Mouse (Mus musculus) lung, embryonic 16.5 days (tissue): ENCODE results near the gene Sap18. TPM values are rescaled to one million over a fixed set of nuclear protein-coding genes. Genes with fewer than 3 reads are reported as not detected.
"Not testable (repeated sequence)": the region's sequence is repeated elsewhere in the genome, so short reads cannot be mapped to it uniquely, and the experiment has no call there.

Source experiments
- ATAC-seq: fragments of 200-750 bp; cut with Nextera tagmentation; 2 replicates; pipeline ENCODE4 v1.8.0; 2017; ENCODE audit warnings: low read depth, mild to moderate bottlenecking, moderate library complexity
- H3K27ac ChIP-seq: fragments of 300-500 bp; sonication (generic); 2 replicates; pipeline ENCODE4 v1.5.1; 2014; ENCODE audit warnings: mild to moderate bottlenecking, control low read depth, low read length
- H3K27me3 ChIP-seq: fragments of 300-500 bp; sonication (generic); 2 replicates; pipeline ENCODE4 v1.6.1; 2014; ENCODE audit warnings: low read depth, low read length, mixed read lengths; ENCODE audit not compliant: control insufficient read depth, insufficient read depth
- H3K36me3 ChIP-seq: fragments of 300-500 bp; sonication (generic); 2 replicates; pipeline ENCODE4 v1.6.1; 2014; ENCODE audit warnings: low read length; ENCODE audit not compliant: control insufficient read depth, insufficient read depth
- H3K4me1 ChIP-seq: fragments of 300-500 bp; sonication (generic); replicated peaks from 2 replicates; pipeline ENCODE4 v1.6.1; 2014; ENCODE audit warnings: low read length, mixed read lengths; ENCODE audit not compliant: control insufficient read depth, insufficient read depth
- H3K4me2 ChIP-seq: fragments of 300-500 bp; sonication (generic); 2 replicates; pipeline ENCODE4 v1.6.1; 2014; ENCODE audit warnings: low read depth, low read length, control low read depth
- H3K4me3 ChIP-seq: fragments of 300-500 bp; sonication (generic); 2 replicates; pipeline ENCODE4 v1.5.1; 2014; ENCODE audit warnings: mild to moderate bottlenecking, low read length, control low read depth
- H3K9ac ChIP-seq: fragments of 300-500 bp; sonication (generic); 2 replicates; pipeline ENCODE4 v1.6.1; 2014; ENCODE audit warnings: low read length, control low read depth
- H3K9me3 ChIP-seq: fragments of 300-500 bp; sonication (generic); 2 replicates; pipeline ENCODE4 v1.6.1; 2016; ENCODE audit warnings: low read length; ENCODE audit not compliant: control insufficient read depth
- WGBS: fragments of 180-500 bp; shearing (Covaris S2); extraction: QIAGEN DNeasy Blood & Tissue Kit; methylation state at CpG from one replicate; pipeline ENCODE4 v1.1.7; 2014; 5-methylcytosine and 5-hydroxymethylcytosine counted together
- polyA plus RNA-seq: library from polyadenylated mRNA; unstranded; fragments of >200 nt; fragmentation: Nextera tagmentation; extraction: Ambion mirVana; gene quantifications from 2 replicates; pipeline ENCODE4 v1.2.1, GENCODE M21; 2015

Gene Sap18
- polyA plus RNA-seq, 1 experiment from 2014 or later, result 17.7 TPM

DNA sequence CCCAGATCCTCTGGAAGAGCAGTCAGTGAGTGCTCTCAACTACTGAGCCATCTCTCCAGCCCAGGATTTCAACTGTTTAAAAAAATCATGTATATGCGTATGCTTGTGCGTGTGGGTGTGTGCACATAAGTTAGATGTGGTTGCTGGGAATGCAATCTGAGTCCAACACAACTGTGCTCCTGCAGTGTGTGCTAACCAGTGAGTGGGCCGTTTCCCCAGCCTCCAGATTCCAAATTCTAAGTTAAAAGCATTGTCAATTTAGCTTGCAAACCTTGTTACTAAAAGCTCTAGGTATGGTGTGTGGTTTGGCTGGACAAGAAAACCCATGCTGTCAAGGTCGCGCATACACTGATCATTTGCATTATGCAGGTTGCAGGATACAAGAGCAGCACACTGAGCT is 13.9 kb downstream of the Sap18 start:
- Histone ChIP-seq H3K27ac (no peak overlapping the region), H3K36me3 (peaks cover 44% of the 10 kb centered on the region), H3K4me3 (no peak overlapping the region), H3K9ac (no peak overlapping the region), H3K27me3 (no peaks in the 10 kb centered on the region), H3K9me3 (no peaks in the 10 kb centered on the region), H3K4me2 (no peak overlapping the region), H3K4me1 (no peaks in the 10 kb centered on the region)
- no peak for ATAC-seq
- WGBS, result 93% methylated on average over 5 of the region's 5 CpGs

DNA sequence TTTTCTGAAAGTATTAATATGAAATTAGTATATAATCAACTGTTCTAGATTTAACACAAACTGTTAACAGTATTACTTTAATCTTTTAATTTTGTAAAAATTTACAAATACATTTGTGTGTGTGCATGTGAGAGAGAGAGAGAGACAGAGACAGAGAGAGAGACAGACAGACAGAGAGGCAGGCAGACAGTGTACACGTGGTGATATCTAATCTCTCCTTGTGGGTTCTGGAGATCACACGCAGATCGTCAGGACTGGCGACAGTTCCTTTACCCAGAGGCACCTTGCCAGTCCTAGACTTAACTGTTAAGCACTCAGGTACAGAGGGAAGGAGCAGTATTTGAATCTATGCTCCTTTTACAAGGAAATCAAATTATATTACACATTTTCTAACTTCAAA is 22.9 kb downstream of the Sap18 start:
- H3K4me3 ChIP-seq, result no peak overlapping the region
- no peaks in the 10 kb centered on the region for H3K27me3 ChIP-seq
- no peaks in the 10 kb centered on the region for H3K9me3 ChIP-seq
- WGBS, result 80% methylated on average over 4 of the region's 4 CpGs
- H3K4me2 ChIP-seq, result no peak overlapping the region
- H3K27ac ChIP-seq, result no peak overlapping the region
- H3K4me1 ChIP-seq, result peaks cover 3% of the 10 kb centered on the region; the same call in 1 of the 2 replicates
- ATAC-seq, result no peak
- peaks cover 36% of the 10 kb centered on the region for H3K36me3 ChIP-seq
- H3K9ac ChIP-seq, result no peak overlapping the region

DNA sequence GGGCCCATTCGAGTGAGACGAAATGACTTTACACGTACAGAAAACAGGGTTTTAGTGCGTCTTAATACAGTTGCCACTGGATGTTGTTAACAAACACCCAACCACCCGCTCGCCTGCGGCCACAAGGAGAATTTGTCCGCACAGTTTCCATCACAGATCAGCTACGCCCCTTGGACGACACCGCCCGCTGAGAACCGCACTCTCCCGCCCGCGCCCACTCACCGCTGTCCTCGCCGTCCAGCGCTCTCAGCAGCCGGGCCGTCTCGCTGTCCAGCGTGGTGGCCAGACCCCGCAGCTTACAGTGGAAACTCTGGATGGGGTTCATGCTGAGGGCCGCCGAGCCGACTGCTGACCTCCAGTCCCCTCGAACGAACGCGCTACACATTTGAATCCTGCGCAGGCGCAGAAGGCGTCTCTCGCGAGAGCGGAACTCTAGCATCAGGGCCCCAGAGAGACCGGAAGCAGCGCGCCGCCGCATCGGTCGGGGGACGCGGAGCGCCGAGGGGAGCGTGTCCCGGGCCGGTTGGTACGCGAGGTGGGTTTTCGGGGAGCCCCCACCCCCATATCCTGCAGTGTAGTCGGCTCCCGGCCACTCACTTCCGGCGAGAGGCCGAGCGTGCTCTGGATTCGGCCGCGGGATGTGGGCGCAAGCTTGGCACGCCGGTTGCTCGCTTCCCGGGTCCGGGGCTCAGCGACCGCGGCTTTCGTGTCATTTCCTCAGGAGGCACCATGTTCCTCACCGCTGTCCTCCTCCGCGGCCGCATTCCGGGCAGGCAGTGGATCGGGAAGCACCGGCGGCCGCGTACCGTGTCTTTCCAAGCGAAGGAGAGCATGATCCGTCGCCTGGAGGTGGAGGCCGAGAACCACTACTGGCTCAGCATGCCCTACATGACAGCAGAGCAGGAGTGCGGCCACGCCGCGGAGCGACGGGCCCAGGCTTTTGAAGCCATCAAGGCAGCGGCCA is 28.1 kb downstream of the Sap18 start, which contains the start of the genes Ska3 and Mrpl57:
Gene Ska3, minus strand, starts transcription at position 398 of the 964 bp plus-strand sequence.
Gene Mrpl57, plus strand, starts transcription at position 447 of the 964 bp plus-strand sequence.
- Histone ChIP-seq H3K4me1 (peaks cover 13% of the 10 kb centered on the region), H3K27me3 (no peaks in the 10 kb centered on the region), H3K9ac (peak within 1 kb of the TSS; percentile 91), H3K4me3 (peak within 1 kb of the TSS; percentile 76), H3K36me3 (peaks cover 11% of the 10 kb centered on the region; the same call in 1 of the 2 replicates), H3K9me3 (no peaks in the 10 kb centered on the region), H3K4me2 (peak within 1 kb of the TSS; percentile 71), H3K27ac (peak within 1 kb of the TSS; percentile 94)
- peak; percentile 97 for ATAC-seq
- WGBS, result under 1% methylated on average over 95 of the region's 96 CpGs

DNA sequence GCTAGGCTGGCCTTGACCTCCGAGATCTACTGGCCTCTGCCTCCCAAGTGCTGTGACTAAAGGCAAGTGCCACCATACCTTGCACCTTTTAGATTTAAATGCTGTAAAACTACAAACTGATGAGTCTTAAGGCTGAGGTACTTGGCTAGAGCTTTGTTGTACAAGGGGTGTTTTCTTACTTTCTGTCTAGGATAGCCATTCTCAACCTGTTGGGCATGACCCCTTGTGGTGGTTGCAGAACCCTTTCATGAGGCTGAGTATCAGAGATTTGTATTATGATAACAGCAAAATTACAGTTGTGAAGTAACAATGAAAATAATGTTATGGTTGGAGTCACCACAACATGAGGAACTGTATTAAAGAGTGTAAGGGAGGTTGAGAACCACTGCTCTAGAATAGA is 29.3 kb downstream of the Sap18 start:
- no peak overlapping the region for H3K27ac ChIP-seq
- no peaks in the 10 kb centered on the region for H3K9me3 ChIP-seq
- H3K9ac ChIP-seq, result peak overlapping the region; percentile 91
- peak overlapping the region; percentile 76 for H3K4me3 ChIP-seq
- peaks cover under 1% of the 10 kb centered on the region; the same call in 1 of the 2 replicates for H3K36me3 ChIP-seq
- peak overlapping the region; percentile 71 for H3K4me2 ChIP-seq
- WGBS, result 71% methylated on average over 1 of the region's 1 CpGs
- H3K4me1 ChIP-seq, result peaks cover 13% of the 10 kb centered on the region
- H3K27me3 ChIP-seq, result no peaks in the 10 kb centered on the region
- ATAC-seq, result no peak

DNA sequence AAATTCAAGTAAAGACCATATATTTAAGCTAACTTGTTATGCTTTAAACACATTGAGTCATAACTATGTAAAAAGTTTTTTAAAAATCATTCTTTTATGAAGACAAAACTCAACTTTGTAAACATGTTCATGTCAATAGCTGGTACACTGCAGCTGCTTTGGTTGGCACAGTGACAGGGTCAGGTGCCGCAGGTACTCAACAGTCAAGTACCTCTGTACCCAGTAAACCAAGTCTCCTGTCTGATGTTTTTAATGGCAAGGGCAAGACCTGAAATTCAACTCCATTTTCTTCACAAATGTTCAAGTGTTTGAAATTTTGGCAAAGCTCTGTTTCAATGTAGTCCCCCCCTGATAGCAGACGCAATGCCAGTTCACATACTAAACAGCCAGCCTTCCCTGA is 35.5 kb downstream of the Sap18 start:
- no peaks in the 10 kb centered on the region for H3K9me3 ChIP-seq
- no peaks in the 10 kb centered on the region for H3K27me3 ChIP-seq
- H3K9ac ChIP-seq, result no peak overlapping the region
- no peak overlapping the region for H3K4me3 ChIP-seq
- peak overlapping the region; percentile 55 for H3K27ac ChIP-seq
- no peaks in the 10 kb centered on the region for H3K4me1 ChIP-seq
- peaks cover 16% of the 10 kb centered on the region; the same call in 1 of the 2 replicates for H3K36me3 ChIP-seq
- ATAC-seq, result no peak
- 64% methylated on average over 2 of the region's 2 CpGs for WGBS
- no peak overlapping the region for H3K4me2 ChIP-seq

DNA sequence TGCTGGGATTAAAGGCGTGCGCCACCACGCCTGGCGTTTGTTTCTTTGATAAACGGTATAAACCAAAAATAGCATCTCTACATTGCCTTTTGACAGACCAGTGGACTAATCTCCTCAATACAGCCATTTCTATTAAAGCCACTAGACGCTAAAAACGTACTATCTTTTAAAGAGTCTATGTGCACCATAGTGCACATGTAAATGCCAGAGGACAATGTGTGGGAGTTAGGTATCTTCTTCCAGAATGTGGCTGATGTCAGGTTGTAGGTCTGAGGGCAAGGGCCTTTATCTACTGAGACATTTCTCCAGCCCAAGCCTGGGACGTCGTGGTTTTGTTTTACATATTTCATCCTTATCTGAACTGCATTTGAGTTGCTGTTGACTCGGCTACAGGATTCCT is 37.2 kb downstream of the Sap18 start:
- no peaks in the 10 kb centered on the region for H3K27me3 ChIP-seq
- no peak overlapping the region for H3K9ac ChIP-seq
- ATAC-seq, result no peak
- 83% methylated on average over 10 of the region's 10 CpGs for WGBS
- H3K4me1 ChIP-seq, result no peaks in the 10 kb centered on the region
- H3K4me3 ChIP-seq, result no peak overlapping the region
- H3K27ac ChIP-seq, result no peak overlapping the region
- peaks cover 18% of the 10 kb centered on the region; the same call in 1 of the 2 replicates for H3K36me3 ChIP-seq
- H3K4me2 ChIP-seq, result no peak overlapping the region
- H3K9me3 ChIP-seq, result no peaks in the 10 kb centered on the region

DNA sequence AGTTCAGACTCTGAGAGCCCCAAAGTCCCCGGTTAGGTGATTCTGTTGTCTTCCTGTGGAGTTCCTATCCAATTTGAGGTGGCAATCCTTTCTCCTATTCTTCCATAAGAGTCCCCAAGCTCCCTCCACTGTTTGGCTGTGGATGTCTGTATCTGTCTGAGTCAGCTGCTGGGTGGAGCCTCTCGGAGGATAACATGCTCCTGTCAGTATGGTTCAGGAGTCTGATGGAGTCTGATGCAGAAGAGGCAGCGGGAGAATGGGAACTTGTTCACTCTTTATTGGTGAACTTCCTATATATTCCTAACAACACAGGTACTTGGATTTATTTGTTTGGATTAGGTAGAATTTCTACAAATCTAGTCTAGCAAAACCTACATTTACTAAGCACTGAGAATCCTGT is 46.6 kb downstream of the Sap18 start:
- ATAC-seq, result no peak
- WGBS, result 91% methylated on average over 3 of the region's 3 CpGs
- peaks cover 17% of the 10 kb centered on the region for H3K36me3 ChIP-seq
- H3K27ac ChIP-seq, result no peak overlapping the region
- H3K4me2 ChIP-seq, result no peak overlapping the region
- no peak overlapping the region for H3K4me3 ChIP-seq
- no peaks in the 10 kb centered on the region for H3K27me3 ChIP-seq
- H3K4me1 ChIP-seq, result no peaks in the 10 kb centered on the region
- no peak overlapping the region for H3K9ac ChIP-seq
- H3K9me3 ChIP-seq, result no peaks in the 10 kb centered on the region

DNA sequence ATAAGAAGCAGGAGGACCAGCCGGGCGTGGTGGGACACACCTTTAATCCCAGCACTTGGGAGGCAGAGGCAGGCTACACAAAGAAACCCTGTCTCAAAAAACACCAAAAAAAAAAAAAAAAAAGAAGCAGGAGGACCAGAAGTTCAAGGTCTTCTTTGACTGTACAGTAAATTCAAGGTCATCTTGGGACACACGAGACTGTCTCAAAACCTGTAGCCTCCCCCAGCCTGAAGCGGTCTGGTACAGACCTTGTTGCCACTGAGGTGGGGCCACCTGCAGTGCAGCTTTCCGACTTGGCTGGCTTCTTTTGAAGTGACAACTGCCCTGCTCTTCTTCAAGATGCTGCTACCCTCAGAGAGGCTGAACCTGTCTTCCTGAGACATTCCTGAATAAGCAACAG is 50.1 kb downstream of the Sap18 start:
- WGBS, result 81% methylated on average over 5 of the region's 5 CpGs
- not testable (repeated sequence) for ATAC-seq, H3K4me1 ChIP-seq, H3K27ac ChIP-seq, H3K4me2 ChIP-seq, H3K4me3 ChIP-seq, H3K9ac ChIP-seq, H3K9me3 ChIP-seq, H3K27me3 ChIP-seq
- peaks cover 10% of the 10 kb centered on the region for H3K36me3 ChIP-seq

DNA sequence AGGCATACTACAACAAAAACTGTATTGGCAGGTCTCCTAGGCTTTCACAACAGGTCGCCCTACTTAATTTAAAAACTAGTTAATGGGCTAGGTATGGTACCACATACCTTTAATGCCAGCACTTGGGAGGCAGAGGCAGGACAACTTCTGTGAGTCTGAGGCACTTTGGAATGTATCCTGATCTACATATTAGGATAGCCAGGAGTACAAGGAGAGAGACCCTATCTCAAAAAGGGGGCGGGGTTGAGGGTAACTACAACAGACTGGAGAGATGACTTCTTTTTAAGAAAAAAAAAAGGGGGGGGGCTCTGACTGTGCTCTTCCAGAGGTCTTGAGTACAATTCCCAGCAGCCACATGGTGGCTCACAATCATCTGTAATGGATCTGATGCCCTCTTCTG is 50.7 kb downstream of the Sap18 start:
- H3K4me2 ChIP-seq, result no peak overlapping the region
- no peaks in the 10 kb centered on the region for H3K4me1 ChIP-seq
- no peak overlapping the region for H3K27ac ChIP-seq
- 89% methylated on average over 2 of the region's 2 CpGs for WGBS
- peaks cover 10% of the 10 kb centered on the region for H3K36me3 ChIP-seq
- no peaks in the 10 kb centered on the region for H3K27me3 ChIP-seq
- no peak overlapping the region for H3K4me3 ChIP-seq
- no peak for ATAC-seq
- H3K9me3 ChIP-seq, result no peaks in the 10 kb centered on the region
- no peak overlapping the region for H3K9ac ChIP-seq
